Mouse (Mus musculus) midbrain, embryonic 16.5 days (tissue): ENCODE results near the gene S100a8. TPM values are rescaled to one million over a fixed set of nuclear protein-coding genes. Genes with fewer than 3 reads are reported as not detected.

ENCODE experiments used
- ATAC-seq: fragments of 200-750 bp; cut with Nextera tagmentation; 2 replicates; pipeline ENCODE4 v1.8.0; 2017; ENCODE audit warnings: moderate TSS enrichment
- H3K27ac ChIP-seq: fragments of 300-500 bp; sonication (generic); 2 replicates; pipeline ENCODE4 v1.5.1; 2014; ENCODE audit warnings: mild to moderate bottlenecking, low read length, mixed read lengths
- H3K27me3 ChIP-seq: fragments of 300-500 bp; sonication (generic); 2 replicates; pipeline ENCODE4 v1.6.1; 2014; ENCODE audit warnings: low read depth, low read length, mixed read lengths; ENCODE audit not compliant: control insufficient read depth, insufficient read depth
- H3K36me3 ChIP-seq: fragments of 300-500 bp; sonication (generic); 2 replicates; pipeline ENCODE4 v1.6.1; 2014; ENCODE audit warnings: mild to moderate bottlenecking, low read length, moderate library complexity, mixed read lengths; ENCODE audit not compliant: control insufficient read depth, insufficient read depth
- H3K4me1 ChIP-seq: fragments of 300-500 bp; sonication (generic); 2 replicates; pipeline ENCODE4 v1.6.1; 2014; ENCODE audit warnings: mild to moderate bottlenecking, low read length, mixed read lengths; ENCODE audit not compliant: control insufficient read depth, insufficient read depth
- H3K4me2 ChIP-seq: fragments of 300-500 bp; sonication (generic); 2 replicates; pipeline ENCODE4 v1.6.1; 2014; ENCODE audit warnings: mild to moderate bottlenecking, low read length, mixed read lengths
- H3K4me3 ChIP-seq: fragments of 300-500 bp; sonication (generic); 2 replicates; pipeline ENCODE4 v1.5.1; 2014; ENCODE audit warnings: low read depth, mild to moderate bottlenecking, low read length, moderate library complexity, mixed read lengths
- H3K9ac ChIP-seq: fragments of 300-500 bp; sonication (generic); 2 replicates; pipeline ENCODE4 v1.6.1; 2014; ENCODE audit warnings: low read depth, low read length, mixed read lengths
- H3K9me3 ChIP-seq: fragments of 300-500 bp; sonication (generic); replicated peaks from 2 replicates; pipeline ENCODE4 v1.6.1; 2014; ENCODE audit warnings: mild to moderate bottlenecking, low read length, mixed read lengths; ENCODE audit not compliant: control insufficient read depth, poor library complexity, severe bottlenecking
- WGBS: fragments of 180-500 bp; shearing (Covaris S2); extraction: QIAGEN DNeasy Blood & Tissue Kit; methylation state at CpG from one replicate; pipeline ENCODE4 v1.1.7; 2014; 5-methylcytosine and 5-hydroxymethylcytosine counted together
- polyA plus RNA-seq: library from polyadenylated mRNA; unstranded; fragments of >200 nt; fragmentation: Nextera tagmentation; extraction: Ambion mirVana; gene quantifications from 2 replicates; pipeline ENCODE4 v1.2.1, GENCODE M21; 2015

The S100a8 gene
- 4.1 and 5.6 TPM in 2 replicates for polyA plus RNA-seq

- no peaks in the 10 kb centered on the region for H3K36me3 ChIP-seq
- no peaks in the 10 kb centered on the region for H3K27me3 ChIP-seq
Measured at GRCm38 (mm10) chr3:90668846-90669245, at the start of gene S100a8. S100a8 (plus strand) TSS chr3:90668978.

GRCm38 (mm10) chr3:90621552-90621951, 47.2 kb upstream of the S100a8 start:
- Histone ChIP-seq H3K27me3 (no peaks in the 10 kb centered on the region), H3K9me3 (no peaks in the 10 kb centered on the region), H3K36me3 (no peaks in the 10 kb centered on the region), H3K4me2 (no peak overlapping the region), H3K4me1 (peaks cover 16% of the 10 kb centered on the region), H3K9ac (no peak overlapping the region), H3K4me3 (no peak overlapping the region), H3K27ac (no peak overlapping the region)
- ATAC-seq, result no peak
- 64% methylated on average over 7 of the region's 7 CpGs for WGBS

More at GRCm38 (mm10) chr3:90668846-90669245, at the start of gene S100a8:
- WGBS, result 77% methylated on average over 8 of the region's 8 CpGs
- no peak for ATAC-seq
- no peaks in the 10 kb centered on the region for H3K9me3 ChIP-seq
- no peak within 1 kb of the TSS for H3K27ac ChIP-seq
- H3K4me2 ChIP-seq, result no peak within 1 kb of the TSS
- no peak within 1 kb of the TSS for H3K4me3 ChIP-seq
- no peak within 1 kb of the TSS for H3K9ac ChIP-seq
- no peaks in the 10 kb centered on the region for H3K4me1 ChIP-seq

GRCm38 (mm10) chr3:90623435-90624071, 45.2 kb upstream of the S100a8 start:
- no peak; the same call in none of the 2 replicates for ATAC-seq
- H3K36me3 ChIP-seq, result no peaks in the 10 kb centered on the region

GRCm38 (mm10) chr3:90625496-90625895, 43.3 kb upstream of the S100a8 start:
- no peak for ATAC-seq
- no peak overlapping the region for H3K4me2 ChIP-seq
- no peak overlapping the region for H3K4me3 ChIP-seq
- H3K27me3 ChIP-seq, result no peaks in the 10 kb centered on the region
- no peaks in the 10 kb centered on the region for H3K9me3 ChIP-seq
- H3K9ac ChIP-seq, result no peak overlapping the region
- 80% methylated on average over 5 of the region's 5 CpGs for WGBS
- no peak overlapping the region for H3K27ac ChIP-seq
- H3K4me1 ChIP-seq, result peaks cover 16% of the 10 kb centered on the region
- no peaks in the 10 kb centered on the region for H3K36me3 ChIP-seq

More at GRCm38 (mm10) chr3:90623435-90624071, 45.2 kb upstream of the S100a8 start:
- H3K9ac ChIP-seq, result no peak overlapping the region
- WGBS, result 2% methylated on average over 2 of the region's 2 CpGs
- no peak overlapping the region for H3K4me2 ChIP-seq
- H3K4me1 ChIP-seq, result peaks cover 16% of the 10 kb centered on the region
- H3K27ac ChIP-seq, result peak overlapping the region; percentile 54
- H3K9me3 ChIP-seq, result no peaks in the 10 kb centered on the region
- H3K4me3 ChIP-seq, result no peak overlapping the region
- no peaks in the 10 kb centered on the region for H3K27me3 ChIP-seq

GRCm38 (mm10) chr3:90626266-90627021, 42.3 kb upstream of the S100a8 start:
- Histone ChIP-seq H3K27ac (no peak overlapping the region), H3K4me1 (peaks cover 16% of the 10 kb centered on the region), H3K36me3 (no peaks in the 10 kb centered on the region), H3K4me2 (no peak overlapping the region), H3K27me3 (no peaks in the 10 kb centered on the region), H3K9ac (no peak overlapping the region), H3K4me3 (no peak overlapping the region), H3K9me3 (no peaks in the 10 kb centered on the region)
- no peak for ATAC-seq
- WGBS, result 73% methylated on average over 9 of the region's 9 CpGs

GRCm38 (mm10) chr3:90627366-90627765, 41.4 kb upstream of the S100a8 start:
- H3K9ac ChIP-seq, result no peak overlapping the region
- H3K4me1 ChIP-seq, result peaks cover 16% of the 10 kb centered on the region
- no peak overlapping the region for H3K4me2 ChIP-seq
- WGBS, result 94% methylated on average over 5 of the region's 5 CpGs
- H3K36me3 ChIP-seq, result no peaks in the 10 kb centered on the region
- H3K27me3 ChIP-seq, result no peaks in the 10 kb centered on the region
- ATAC-seq, result no peak
- H3K4me3 ChIP-seq, result no peak overlapping the region
- no peak overlapping the region for H3K27ac ChIP-seq
- H3K9me3 ChIP-seq, result no peaks in the 10 kb centered on the region

- WGBS, result 66% methylated on average over 4 of the region's 4 CpGs
- ATAC-seq, result 0 out of 2 replicates have a peak, but pooled peaks have one; percentile 69
- no peak overlapping the region for H3K9ac ChIP-seq
- no peak overlapping the region for H3K27ac ChIP-seq
- no peaks in the 10 kb centered on the region for H3K9me3 ChIP-seq
- H3K4me2 ChIP-seq, result no peak overlapping the region
- no peaks in the 10 kb centered on the region for H3K27me3 ChIP-seq
- H3K4me3 ChIP-seq, result no peak overlapping the region
- no peaks in the 10 kb centered on the region for H3K36me3 ChIP-seq
- peaks cover 15% of the 10 kb centered on the region for H3K4me1 ChIP-seq
Measured at GRCm38 (mm10) chr3:90627807-90628206, 41.0 kb upstream of the S100a8 start.

GRCm38 (mm10) chr3:90629298-90629697, 39.5 kb upstream of the S100a8 start:
- no peaks in the 10 kb centered on the region for H3K9me3 ChIP-seq
- no peak for ATAC-seq
- H3K9ac ChIP-seq, result no peak overlapping the region
- H3K4me1 ChIP-seq, result no peaks in the 10 kb centered on the region; the same call in 1 of the 2 replicates
- H3K27me3 ChIP-seq, result no peaks in the 10 kb centered on the region
- WGBS, result 85% methylated on average over 2 of the region's 2 CpGs
- no peaks in the 10 kb centered on the region for H3K36me3 ChIP-seq
- no peak overlapping the region for H3K27ac ChIP-seq
- H3K4me3 ChIP-seq, result no peak overlapping the region
- no peak overlapping the region for H3K4me2 ChIP-seq

- H3K9ac ChIP-seq, result no peak overlapping the region
- WGBS, result 82% methylated on average over 2 of the region's 2 CpGs
- H3K4me2 ChIP-seq, result no peak overlapping the region
- H3K9me3 ChIP-seq, result no peaks in the 10 kb centered on the region
- no peak overlapping the region for H3K27ac ChIP-seq
- H3K36me3 ChIP-seq, result no peaks in the 10 kb centered on the region
- no peaks in the 10 kb centered on the region; the same call in 1 of the 2 replicates for H3K27me3 ChIP-seq
- no peak overlapping the region for H3K4me3 ChIP-seq
- no peaks in the 10 kb centered on the region for H3K4me1 ChIP-seq
- no peak for ATAC-seq
Measured at GRCm38 (mm10) chr3:90631984-90632383, 36.8 kb upstream of the S100a8 start.
